Mouse (Mus musculus) heart, postnatal 0 days (tissue): ENCODE data around the gene Thoc7.

ENCODE experiments used
- CTCF ChIP-seq: IDR thresholded peaks from 2 replicates; pipeline ENCODE4 v1.5.1; 2016; ENCODE audit warnings: antibody characterized with exemption, control low read depth, low read depth
- EP300 ChIP-seq: IDR thresholded peaks from 2 replicates; pipeline ENCODE4 v1.6.1; 2016; ENCODE audit warnings: antibody characterized with exemption, low read depth

DNA sequence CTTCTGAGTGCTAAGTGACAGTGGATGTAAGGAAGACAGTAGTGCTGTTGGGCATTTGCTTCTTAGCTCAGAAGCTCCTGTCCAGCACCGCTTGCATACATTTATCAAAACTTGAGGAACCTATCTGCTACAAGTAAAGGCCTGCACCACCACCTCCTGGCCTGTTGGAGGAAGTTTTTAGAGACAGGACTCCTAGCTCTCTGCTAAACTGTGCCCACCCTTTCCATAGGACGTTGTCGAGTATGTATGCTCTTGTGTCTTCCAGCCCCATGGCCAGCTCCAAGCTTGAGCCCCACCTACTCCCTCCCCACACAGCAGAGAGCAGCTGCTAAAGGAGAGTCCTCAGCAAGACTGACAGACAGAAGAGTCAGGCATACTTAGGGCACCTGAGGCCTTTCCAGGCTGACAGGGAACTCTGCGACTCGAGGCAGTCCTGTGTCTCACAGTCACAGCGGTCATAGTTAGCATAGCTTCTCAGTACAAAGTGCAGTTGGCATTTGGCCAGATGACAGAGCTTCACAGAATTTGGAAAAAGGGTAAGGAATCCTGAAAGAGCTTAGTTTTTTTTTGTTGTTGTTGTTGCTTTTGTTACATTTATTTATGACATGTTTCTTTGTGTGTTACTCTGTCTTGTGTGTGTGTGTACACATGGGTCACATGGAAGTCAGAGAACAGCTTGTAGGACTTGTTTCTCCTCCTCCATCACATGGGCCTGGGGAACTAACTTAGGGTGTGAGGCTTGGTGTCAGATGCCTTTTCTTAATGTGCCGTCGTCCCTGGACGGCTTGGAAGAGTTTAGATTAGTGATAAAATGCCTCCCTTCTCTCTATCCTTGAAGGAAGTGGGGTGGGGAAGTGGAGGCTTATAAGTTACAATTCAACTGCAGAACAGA, 33.8 kb upstream of the Thoc7 start:
- no peak for TF ChIP-seq EP300
- peak; percentile 45 for TF ChIP-seq CTCF
